Mouse (Mus musculus) megakaryocyte-erythroid progenitor cell, adult 5 weeks (primary cell): ENCODE data around the gene Slc34a3. TPM values are rescaled to one million over a fixed set of nuclear protein-coding genes. Genes with fewer than 3 reads are reported as not detected.

Experiments
- polyA plus RNA-seq: library from polyadenylated mRNA; stranded (reverse); fragments of >175 nt; gene quantifications from 2 replicates; pipeline ENCODE4 v1.2.3, GENCODE M21; 2012

Gene Slc34a3
- polyA plus RNA-seq = not detected in 2 replicates

GRCm38 (mm10) chr2:25234050-25234449, at the start of gene Slc34a3:
Gene Slc34a3 (minus strand): TSS chr2:25234364.

DNA sequence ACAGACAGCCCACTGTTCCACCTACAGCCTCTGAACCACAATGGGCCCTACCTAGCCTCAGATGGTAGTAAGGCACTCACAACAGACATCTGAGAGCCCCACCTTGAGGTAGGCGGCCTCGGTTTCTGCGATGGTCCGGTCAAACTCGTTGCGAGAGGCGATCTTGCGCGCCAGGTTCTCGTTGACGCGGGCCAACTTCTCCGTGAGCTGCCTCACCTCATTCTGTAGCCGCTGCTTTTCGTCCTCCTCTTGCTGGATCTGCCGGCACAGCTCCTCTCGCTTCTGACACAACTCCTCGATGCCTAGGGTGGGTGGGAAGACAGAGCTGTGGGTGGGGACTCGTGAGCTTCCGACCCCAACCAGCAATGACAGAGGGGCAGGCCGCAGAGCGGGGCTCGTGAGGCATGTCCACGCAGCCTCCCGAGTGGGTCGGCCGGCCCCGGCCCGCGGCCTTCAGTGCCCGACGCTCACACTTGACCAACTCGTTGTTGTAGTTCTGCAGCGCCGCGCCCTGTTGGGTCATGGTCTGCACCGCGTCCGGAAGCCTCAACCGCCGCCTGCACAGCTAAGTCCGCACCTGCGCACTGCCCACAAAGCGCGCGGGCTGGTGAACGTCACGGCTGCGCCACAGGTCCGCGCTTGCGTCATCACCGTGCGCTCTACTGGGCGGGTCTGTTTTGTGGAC, 37.8 kb upstream of the Slc34a3 start, which contains the start of the genes Ssna1 and Anapc2:
Gene Ssna1, minus strand, starts transcription at position 612 of the 685 bp plus-strand sequence.
Gene Anapc2, plus strand, starts transcription at position 652 of the 685 bp plus-strand sequence.

DNA sequence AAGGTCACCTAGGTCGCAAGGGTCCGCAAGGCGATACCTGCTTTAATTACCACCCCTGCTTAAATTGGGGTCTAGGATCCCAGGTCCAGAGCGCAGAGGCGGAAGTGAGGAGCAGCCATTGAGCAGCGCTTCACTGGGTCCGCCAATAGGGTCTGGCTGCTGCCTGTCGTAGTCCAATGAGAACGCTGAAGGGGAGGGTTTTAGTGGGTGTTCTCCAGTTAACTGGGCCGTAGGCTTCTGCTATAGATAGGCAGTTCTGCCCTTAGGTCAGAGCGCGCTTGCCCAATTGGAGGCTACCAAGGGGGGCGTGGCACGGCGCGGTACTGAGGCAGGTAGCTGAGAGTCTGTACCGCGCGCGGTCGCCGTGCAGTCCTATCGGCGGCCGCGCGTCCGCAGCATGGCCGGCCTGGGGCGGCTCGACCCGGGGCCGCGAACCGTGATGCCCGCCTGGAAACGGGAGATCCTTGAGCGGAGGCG, 28.2 kb upstream of the Slc34a3 start, which contains the start of gene Tprn:
Gene Tprn, plus strand, starts transcription at position 328 of the 477 bp plus-strand sequence.

GRCm38 (mm10) chr2:25255284-25255779, 21.2 kb upstream of the Slc34a3 start, which contains the start of gene Tmem203:
Gene Tmem203 (plus strand): TSS chr2:25255439.

GRCm38 (mm10) chr2:25246183-25247072, 12.3 kb upstream of the Slc34a3 start, which contains the start of gene AL732309.1:
Gene AL732309.1 (minus strand): TSS chr2:25246863.

DNA sequence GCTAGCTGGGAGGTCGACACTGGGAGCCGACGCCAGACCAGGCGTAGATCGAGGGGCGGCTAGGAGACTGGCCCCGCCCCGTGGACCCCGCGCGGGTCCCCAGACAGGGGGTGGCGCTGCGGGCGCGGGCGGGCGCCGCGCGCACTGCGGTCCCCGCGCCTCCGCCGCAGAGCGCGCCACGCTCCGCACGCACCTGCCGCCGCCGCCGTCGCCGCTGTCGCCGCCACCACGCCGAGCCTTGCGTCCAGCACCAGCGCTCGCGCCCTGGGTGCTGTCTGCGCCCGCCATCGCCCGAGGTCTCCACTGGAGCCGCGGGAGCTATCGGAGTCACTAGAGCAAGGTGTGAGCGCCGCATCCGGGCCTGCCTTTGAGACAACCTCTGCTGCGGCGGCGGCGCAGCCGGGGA, 7.9 kb upstream of the Slc34a3 start, which contains the start of the genes Rnf208 and Cysrt1:
Gene Rnf208, plus strand, starts transcription at position 155 of the 406 bp plus-strand sequence.
Gene Cysrt1, minus strand, starts transcription at position 352 of the 406 bp plus-strand sequence.

DNA sequence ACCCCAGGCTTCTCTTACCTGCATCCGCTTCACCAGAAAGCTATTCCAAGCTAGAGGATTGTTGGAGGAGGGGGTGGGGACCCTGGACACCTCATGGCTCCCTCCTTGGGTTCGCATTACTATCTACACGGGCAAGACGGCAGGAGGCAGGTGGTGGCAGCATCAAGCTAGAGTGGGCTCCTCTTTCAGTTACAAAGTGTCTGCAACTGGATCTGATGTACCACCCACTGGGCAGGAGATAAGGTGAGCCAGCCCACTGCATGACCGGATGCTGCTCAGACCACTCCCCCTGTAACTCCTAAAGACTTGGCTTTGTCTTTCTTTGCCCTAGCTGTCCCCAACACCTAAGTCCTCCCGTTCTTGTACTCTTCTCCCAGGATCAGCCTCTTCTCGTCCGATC, 2.5 kb upstream of the Slc34a3 start, which contains the start of gene Rnf224:
Gene Rnf224, minus strand, starts transcription at position 174 of the 400 bp plus-strand sequence.

DNA sequence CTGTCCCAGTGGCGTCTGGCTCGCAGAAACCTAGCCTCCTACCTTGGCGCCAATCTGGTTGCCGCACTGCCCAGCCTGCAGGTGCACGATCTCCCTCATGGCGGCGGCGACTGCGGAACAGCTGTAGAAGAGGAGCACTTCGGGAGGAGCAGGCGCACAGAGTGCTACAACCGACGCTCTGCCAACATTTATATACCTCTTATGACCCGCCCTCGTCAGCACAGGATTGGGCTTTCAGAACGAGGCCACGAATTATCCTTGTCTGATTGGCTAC, 9.7 kb downstream of the Slc34a3 start, which contains the start of gene Tubb4b:
Gene Tubb4b, minus strand, starts transcription at position 211 of the 274 bp plus-strand sequence.

DNA sequence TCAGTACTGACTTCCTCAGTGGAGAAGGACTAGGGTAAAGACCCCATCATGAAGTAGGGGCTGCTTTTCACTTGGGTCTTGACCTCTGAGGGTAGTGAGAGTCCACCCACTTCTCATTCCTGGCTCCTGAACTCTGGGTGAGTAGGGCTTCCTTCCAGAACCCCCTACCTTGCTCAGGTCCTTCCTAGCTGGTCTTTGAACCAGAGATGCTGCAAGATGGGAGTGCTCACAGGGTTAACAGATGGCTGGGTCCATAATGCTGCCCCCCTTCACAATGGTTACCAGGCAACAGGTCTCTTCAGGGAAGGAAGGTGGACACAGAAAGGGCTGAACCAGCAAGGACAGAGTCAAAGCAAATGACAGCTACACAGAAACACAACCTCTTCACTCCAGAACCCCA, 15.7 kb downstream of the Slc34a3 start, which contains the start of gene Fam166a:
Gene Fam166a, plus strand, starts transcription at position 301 of the 400 bp plus-strand sequence.

DNA sequence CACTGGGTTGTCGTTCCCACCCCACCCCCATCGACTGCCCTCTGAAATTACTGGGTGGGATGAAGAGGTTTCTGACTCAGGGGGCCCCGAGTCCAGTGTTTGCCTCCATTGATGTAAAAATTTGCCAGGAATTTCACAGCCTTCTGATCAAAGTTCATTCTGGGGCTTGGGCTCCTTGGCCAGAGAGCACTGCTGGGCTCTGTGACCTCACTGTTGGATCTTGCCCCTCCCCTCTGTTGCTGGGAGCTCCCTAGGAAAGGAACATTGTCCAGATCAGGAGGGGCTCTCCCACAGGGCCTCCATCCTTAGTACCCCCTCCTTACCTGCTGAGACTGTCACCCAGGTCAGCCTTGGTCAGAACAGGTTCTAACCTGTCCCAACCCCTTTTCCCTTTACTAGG, 19.7 kb downstream of the Slc34a3 start, which contains the start of gene Stpg3:
Gene Stpg3, minus strand, starts transcription at position 194 of the 400 bp plus-strand sequence.

GRCm38 (mm10) chr2:25211121-25211670, 23.0 kb downstream of the Slc34a3 start, which contains the start of gene Nelfb:
Gene Nelfb (minus strand): TSS chr2:25211489.

GRCm38 (mm10) chr2:25196172-25196954, 37.8 kb downstream of the Slc34a3 start, which contains the start of gene Tor4a:
Gene Tor4a (minus strand): TSS chr2:25196886.

DNA sequence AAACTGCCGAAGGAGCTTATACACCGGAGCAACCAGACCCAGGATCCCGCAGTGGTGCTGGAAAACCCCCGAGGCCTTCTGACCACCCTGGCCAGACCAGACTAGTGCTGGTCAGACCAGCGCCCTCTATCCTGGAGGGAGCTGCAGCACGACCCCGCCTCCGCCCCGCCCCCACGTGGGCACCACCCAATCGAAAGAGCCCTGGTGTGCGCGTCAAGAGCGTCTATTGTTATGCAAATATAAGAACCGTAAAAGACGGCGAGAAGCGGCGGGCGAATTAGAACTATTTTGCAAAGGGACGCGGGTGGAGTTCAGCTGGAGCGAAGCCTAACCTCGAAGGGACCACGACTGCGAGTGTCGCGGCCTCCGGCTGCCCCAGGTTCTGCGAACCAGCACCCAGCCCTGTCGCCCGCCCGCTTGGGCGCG, 53.7 kb downstream of the Slc34a3 start, which contains the start of gene Nrarp:
Gene Nrarp, plus strand, starts transcription at position 281 of the 426 bp plus-strand sequence.

Other genes with a start within 250 kb of the Slc34a3 start
- gene Nsmf, start 180.0 kb downstream of the Slc34a3 start, polyA plus RNA-seq = 19.1 and 31.9 TPM in 2 replicates
- not detected in 2 replicates for gene Entpd8, start 154.1 kb downstream of the Slc34a3 start, polyA plus RNA-seq
- 0.03 and 0.15 TPM in 2 replicates for gene Noxa1, start 139.2 kb downstream of the Slc34a3 start, polyA plus RNA-seq
- gene Nrarp, start 53.6 kb downstream of the Slc34a3 start, polyA plus RNA-seq = 4.1 and 6.7 TPM in 2 replicates
- 8.8 and 14.5 TPM in 2 replicates for gene Tor4a, start 37.5 kb downstream of the Slc34a3 start, polyA plus RNA-seq
- 26.8 and 30.3 TPM in 2 replicates for gene Nelfb, start 22.9 kb downstream of the Slc34a3 start, polyA plus RNA-seq
- 0.09 and 0.26 TPM in 2 replicates for gene Stpg3, start 19.7 kb downstream of the Slc34a3 start, polyA plus RNA-seq
- gene Fam166a, start 15.6 kb downstream of the Slc34a3 start, polyA plus RNA-seq = 0.07 and 0.15 TPM in 2 replicates
- 382 and 509 TPM in 2 replicates for gene Tubb4b, start 9.7 kb downstream of the Slc34a3 start, polyA plus RNA-seq
- 0.12 and 0.18 TPM in 2 replicates for gene Rnf224, start 2.4 kb upstream of the Slc34a3 start, polyA plus RNA-seq
- gene Rnf208, start 7.9 kb upstream of the Slc34a3 start, polyA plus RNA-seq = 8.5 and 13.7 TPM in 2 replicates
- 0.22 TPM in 1 of 2 replicates, not detected in the other for gene Cysrt1, start 8.1 kb upstream of the Slc34a3 start, polyA plus RNA-seq
- gene AL732309.1, start 12.5 kb upstream of the Slc34a3 start, polyA plus RNA-seq = 2.8 TPM in 1 of 2 replicates, not detected in the other
- 7.3 and 8.5 TPM in 2 replicates for gene Tmem203, start 21.1 kb upstream of the Slc34a3 start, polyA plus RNA-seq
- gene Tprn, start 28.3 kb upstream of the Slc34a3 start, polyA plus RNA-seq = 58.1 and 64.5 TPM in 2 replicates
- 223 and 227 TPM in 2 replicates for gene Ssna1, start 38.1 kb upstream of the Slc34a3 start, polyA plus RNA-seq
- 23.1 and 24.8 TPM in 2 replicates for gene Anapc2, start 38.1 kb upstream of the Slc34a3 start, polyA plus RNA-seq
- not detected in 2 replicates for gene Tmem210, start 53.8 kb upstream of the Slc34a3 start, polyA plus RNA-seq
- not detected in 2 replicates for gene Lrrc26, start 55.6 kb upstream of the Slc34a3 start, polyA plus RNA-seq
- 0.01 and 0.02 TPM in 2 replicates for gene Grin1, start 84.8 kb upstream of the Slc34a3 start, polyA plus RNA-seq
- 27.2 and 28.1 TPM in 2 replicates for gene Man1b1, start 98.0 kb upstream of the Slc34a3 start, polyA plus RNA-seq
- gene Dpp7, start 122.0 kb upstream of the Slc34a3 start, polyA plus RNA-seq = 6.3 and 7.2 TPM in 2 replicates
- 16.7 and 24.2 TPM in 2 replicates for gene Uap1l1, start 131.3 kb upstream of the Slc34a3 start, polyA plus RNA-seq
- 35.8 and 46.8 TPM in 2 replicates for gene Sapcd2, start 138.0 kb upstream of the Slc34a3 start, polyA plus RNA-seq
- 0.09 and 0.39 TPM in 2 replicates for gene Entpd2, start 161.5 kb upstream of the Slc34a3 start, polyA plus RNA-seq
- gene Npdc1, start 165.0 kb upstream of the Slc34a3 start, polyA plus RNA-seq = 2.3 and 6.0 TPM in 2 replicates
- 19.2 and 28.1 TPM in 2 replicates for gene Fut7, start 188.9 kb upstream of the Slc34a3 start, polyA plus RNA-seq
- 58.0 and 85.3 TPM in 2 replicates for gene Abca2, start 194.3 kb upstream of the Slc34a3 start, polyA plus RNA-seq
- 0.61 TPM in 1 of 2 replicates, not detected in the other for gene Clic3, start 222.5 kb upstream of the Slc34a3 start, polyA plus RNA-seq
- 81.2 and 90.9 TPM in 2 replicates for gene Paxx, start 226.7 kb upstream of the Slc34a3 start, polyA plus RNA-seq
- gene Ptgds, start 235.7 kb upstream of the Slc34a3 start, polyA plus RNA-seq = 0.83 and 1.2 TPM in 2 replicates